Mouse (Mus musculus) lung, postnatal 14 days (tissue): ENCODE measurements around the gene Pdlim5.
"Not testable (repeated sequence)": the region's sequence is repeated elsewhere in the genome, so short reads cannot be mapped to it uniquely, and the experiment has no call there.

Experiments
- DNase-seq: peaks from one replicate; pipeline ENCODE4 v3.0.0; 2021

Pdlim5 gene

GRCm38 (mm10) chr3:142395520-142396193 lies at the start of gene Pdlim5:
Pdlim5 (minus strand) TSS chr3:142395696.
- peak; percentile 96 for DNase-seq

GRCm38 (mm10) chr3:142443710-142444043 lies 48.2 kb upstream of the Pdlim5 start:
- no peak for DNase-seq

- peak; percentile 96 for DNase-seq
Observed at GRCm38 (mm10) chr3:142443006-142443709, 47.7 kb upstream of the Pdlim5 start.

GRCm38 (mm10) chr3:142442161-142442560 lies 46.7 kb upstream of the Pdlim5 start:
- DNase-seq: no peak

- no peak for DNase-seq
Observed at GRCm38 (mm10) chr3:142441142-142441541, 45.6 kb upstream of the Pdlim5 start.

GRCm38 (mm10) chr3:142440191-142440590 lies 44.7 kb upstream of the Pdlim5 start:
- no peak for DNase-seq

GRCm38 (mm10) chr3:142439591-142440093 lies 44.1 kb upstream of the Pdlim5 start:
- peak; percentile 49 for DNase-seq

DNA sequence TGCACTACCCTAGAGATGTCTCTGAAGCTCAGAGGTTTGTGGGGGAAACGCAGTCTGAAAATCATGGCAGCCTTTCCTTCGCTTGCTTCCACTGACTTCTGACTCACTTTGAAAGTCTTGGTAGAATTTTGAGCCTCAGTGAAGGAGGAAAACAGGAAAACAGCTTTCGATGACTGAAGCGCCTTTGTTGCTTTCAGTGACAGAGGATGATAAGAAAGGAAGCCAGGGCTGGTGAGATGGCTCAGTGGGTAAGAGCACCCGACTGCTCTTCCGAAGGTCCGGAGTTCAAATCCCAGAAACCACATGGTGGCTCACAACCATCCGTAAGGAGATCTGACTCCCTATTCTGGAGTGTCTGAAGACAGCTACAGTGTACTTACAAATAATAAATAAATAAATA lies 43.1 kb upstream of the Pdlim5 start:
- not testable (repeated sequence) for DNase-seq

DNA sequence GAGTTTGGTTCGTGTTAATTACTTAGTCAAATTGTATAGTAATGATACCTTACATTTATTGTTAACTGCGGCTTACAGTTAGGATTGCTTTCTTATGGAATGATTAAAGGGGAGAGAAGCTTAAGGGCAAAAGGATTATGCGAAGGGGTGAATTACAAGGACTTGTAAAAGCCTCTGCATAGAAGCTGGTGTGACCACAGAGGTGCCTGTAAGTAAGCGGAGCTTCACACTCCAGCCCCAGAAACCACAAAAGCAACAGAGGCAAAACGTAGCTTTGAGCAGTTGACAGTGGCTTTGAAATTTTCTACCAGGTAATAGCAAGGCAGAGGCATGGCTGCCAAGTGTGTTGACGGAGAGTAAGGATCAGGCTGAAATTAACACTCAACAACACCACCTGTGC lies 41.3 kb upstream of the Pdlim5 start:
- DNase-seq: no peak

DNA sequence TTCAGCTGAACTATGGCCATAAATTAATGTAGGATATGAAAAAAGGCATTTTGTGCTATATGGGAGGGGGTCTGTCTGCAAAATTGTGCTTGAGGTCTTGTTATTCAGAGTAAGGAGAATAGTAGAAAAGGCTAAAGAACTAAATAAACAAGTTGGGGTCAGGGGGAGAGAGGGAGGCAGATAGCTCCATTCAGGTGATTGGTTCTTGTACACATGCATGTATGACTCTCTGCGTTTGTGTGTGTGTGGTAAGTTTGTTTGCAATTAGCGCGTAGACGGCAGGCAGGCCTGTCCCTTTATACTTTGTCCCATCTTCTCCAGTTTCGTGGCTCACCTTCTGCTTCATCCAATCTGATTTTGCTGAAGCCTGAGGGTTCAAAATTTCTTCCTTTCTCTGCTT lies 40.7 kb upstream of the Pdlim5 start:
- no peak for DNase-seq

GRCm38 (mm10) chr3:142434786-142435168 lies 39.3 kb upstream of the Pdlim5 start:
- no peak for DNase-seq

GRCm38 (mm10) chr3:142434127-142434785 lies 38.8 kb upstream of the Pdlim5 start:
- no peak for DNase-seq

DNA sequence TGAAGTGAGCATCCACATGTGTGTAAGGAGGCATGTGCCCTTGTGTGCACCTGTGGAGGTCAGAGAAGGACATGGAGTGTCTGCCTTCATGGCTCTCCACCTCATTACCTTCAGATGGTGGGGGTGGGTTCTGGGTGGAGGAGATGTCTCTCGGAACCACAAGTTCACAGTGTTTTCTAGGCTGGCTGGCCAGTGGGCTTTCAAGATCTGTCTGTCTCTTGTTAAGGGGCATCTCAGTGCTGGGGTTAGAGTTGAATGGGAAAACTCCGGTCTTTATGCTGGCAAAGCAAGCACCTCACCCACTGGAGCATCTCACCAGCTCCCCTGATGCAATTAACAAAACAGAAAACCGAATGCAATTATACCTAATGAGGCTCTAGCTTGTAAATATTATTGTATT lies 36.0 kb upstream of the Pdlim5 start:
- DNase-seq: no peak

- no peak for DNase-seq
Observed at GRCm38 (mm10) chr3:142430048-142430447, 34.6 kb upstream of the Pdlim5 start.

DNA sequence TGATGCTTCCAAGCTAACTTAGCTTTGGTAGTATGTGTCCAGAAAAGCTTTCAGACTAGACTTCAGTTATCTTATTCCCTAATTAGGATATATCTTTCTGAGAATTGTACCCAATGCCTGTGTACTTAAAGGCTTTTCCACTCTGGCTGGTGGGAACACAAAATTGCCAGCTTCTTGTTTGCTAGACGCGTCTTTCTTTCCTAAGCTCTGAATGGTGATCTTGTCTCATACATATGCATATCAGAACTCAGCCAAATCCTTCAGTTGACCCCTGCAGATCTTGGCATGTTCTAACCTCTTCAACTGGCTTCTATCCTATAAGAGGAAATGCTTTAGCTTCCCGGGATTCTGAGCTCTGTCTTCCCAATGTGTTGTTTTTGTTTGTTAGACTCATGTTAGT lies 31.3 kb upstream of the Pdlim5 start:
- DNase-seq: no peak

DNA sequence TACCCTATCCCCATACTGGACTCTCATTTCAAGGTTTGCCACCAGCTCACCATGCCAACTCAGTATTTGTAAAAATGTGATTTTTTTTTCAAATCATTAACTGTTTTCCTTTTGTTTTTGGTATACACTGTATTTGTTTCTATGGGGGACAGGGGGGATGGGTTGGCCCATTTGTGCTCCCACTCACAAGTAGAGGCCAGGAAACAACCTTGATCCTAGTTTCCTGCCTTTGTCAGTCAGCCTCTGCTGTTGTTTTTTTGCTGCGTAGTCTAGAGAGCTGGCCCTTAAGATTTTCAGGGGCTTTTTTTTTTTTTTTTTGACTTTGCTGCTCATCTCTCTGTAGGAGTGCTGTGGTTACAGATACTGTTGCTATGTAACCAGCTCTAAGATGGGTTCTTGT lies 28.6 kb upstream of the Pdlim5 start:
- DNase-seq: no peak

DNA sequence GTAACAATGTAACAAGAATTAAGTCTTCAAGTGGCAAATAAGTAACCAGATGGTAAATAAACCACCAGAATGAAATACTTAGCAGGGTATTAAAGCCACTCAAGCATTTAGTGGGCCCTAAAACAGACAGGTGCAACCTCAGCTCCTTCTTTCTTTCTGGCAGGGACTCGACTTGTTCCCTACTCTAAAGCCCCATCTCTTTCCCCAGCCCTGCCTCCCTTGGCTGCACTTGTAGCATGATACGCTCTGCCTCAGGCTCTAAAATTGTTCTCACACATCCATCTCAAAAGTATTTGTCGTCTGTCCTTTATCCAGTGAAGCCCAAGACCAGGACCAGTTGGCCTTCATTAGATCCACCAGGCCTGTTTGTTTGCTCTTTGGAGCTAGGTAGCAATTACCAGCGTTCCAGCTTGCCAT lies 28.0 kb upstream of the Pdlim5 start:
- no peak for DNase-seq

GRCm38 (mm10) chr3:142422229-142422628 lies 26.7 kb upstream of the Pdlim5 start:
- no peak for DNase-seq

DNA sequence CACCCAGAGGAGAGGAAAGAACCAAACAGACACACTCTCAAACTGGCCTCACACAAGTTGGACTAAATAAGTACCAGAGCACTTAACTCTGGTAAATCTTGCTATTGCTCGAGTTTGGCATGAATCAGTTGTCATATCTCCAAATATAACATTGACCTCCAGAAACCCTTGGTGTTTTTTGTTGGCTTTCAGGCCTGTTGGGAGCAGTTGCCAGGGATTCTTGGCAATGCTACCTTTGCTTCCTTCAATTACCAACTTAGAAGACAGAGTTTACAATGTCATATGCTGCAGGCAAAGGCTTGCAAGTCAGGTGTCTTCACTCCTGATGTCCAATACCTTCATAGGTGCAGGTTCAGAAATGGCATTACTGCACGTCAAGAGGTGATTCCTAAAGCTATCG lies 26.0 kb upstream of the Pdlim5 start:
- no peak for DNase-seq

DNA sequence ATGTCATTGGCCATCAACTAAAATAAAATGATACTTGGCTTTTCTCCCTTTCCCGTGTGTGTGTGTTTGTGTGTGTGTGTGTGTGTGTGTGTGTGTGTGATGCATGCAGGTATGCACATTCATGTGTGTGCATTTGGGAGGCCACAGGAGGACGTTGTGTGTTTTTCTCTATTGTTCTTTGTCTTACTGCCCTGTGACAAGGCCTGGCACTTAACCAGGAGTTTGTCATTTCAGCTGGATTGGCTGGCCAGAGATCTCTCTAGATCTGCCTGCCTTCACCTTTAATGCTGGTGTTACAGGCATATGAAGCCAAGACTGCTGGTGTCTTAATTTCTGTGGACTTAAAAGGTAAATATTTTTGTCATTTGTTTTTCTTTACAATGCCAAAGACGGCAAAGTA lies 22.5 kb upstream of the Pdlim5 start:
- no peak for DNase-seq

DNA sequence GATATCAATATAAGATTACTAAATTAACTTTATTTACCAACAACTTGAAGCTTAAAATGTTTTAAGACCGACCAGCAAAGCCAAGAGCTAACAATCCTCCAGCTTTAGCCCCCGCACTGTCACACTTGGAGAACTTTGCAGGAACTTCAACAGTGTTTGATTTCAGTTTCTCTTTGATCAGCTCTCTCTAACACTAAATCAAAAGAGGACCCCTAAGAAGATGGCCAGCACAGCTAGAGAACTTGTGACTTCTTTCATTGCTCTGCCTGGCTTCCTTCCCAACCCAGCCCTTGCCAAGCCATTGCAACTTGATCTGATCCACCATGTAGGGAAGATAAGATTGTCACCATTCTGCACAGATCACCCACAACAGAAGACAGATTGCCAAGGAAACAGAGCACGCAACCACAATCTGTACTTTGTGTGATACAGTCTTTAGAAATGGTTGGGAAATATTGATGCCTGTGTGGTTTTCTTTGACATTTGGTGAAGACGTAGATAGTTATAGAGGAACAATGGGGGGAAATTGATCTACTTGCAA lies 17.9 kb upstream of the Pdlim5 start:
- DNase-seq: no peak

- DNase-seq: no peak
Observed at GRCm38 (mm10) chr3:142410930-142411329, 15.4 kb upstream of the Pdlim5 start.

- peak; percentile 73 for DNase-seq
Observed at GRCm38 (mm10) chr3:142394796-142395508, 544 bp downstream of the Pdlim5 start.
